Mouse (Mus musculus) left cerebral cortex, adult 8-10 months (tissue): Measurements from ENCODE around the gene Plagl1. TPM values are rescaled to one million over a fixed set of nuclear protein-coding genes. Genes with fewer than 3 reads are reported as not detected.
A peak's percentile ranks its signal among the peaks of the same experiment; 100 is the strongest.

ENCODE experiments used
- DNase-seq, 2 experiments: peaks; one replicate each; pipeline ENCODE4 v3.0.0; 2022; ENCODE audit warnings: low spot score in 2 of 2
- total RNA-seq, 4 experiments: library from RNA; stranded (reverse); gene quantifications; 2 replicates each; pipeline ENCODE4 v1.2.4; 2022

Gene Plagl1
- total RNA-seq, 4 experiments from 2014 or later: 12.9 to 18.8 (median 15.7) TPM

- DNase-seq: no peak
These were observed 22.2 kb downstream of the Plagl1 start for GRCm38 (mm10) chr10:13082459-13082858.

- DNase-seq: peak; percentile 48 to 71
These were observed 30.5 kb downstream of the Plagl1 start for GRCm38 (mm10) chr10:13090596-13091424.

GRCm38 (mm10) chr10:13092996-13093395, 32.7 kb downstream of the Plagl1 start:
- DNase-seq: no peak

- no peak for DNase-seq
These were observed 38.6 kb downstream of the Plagl1 start for GRCm38 (mm10) chr10:13098895-13099294.

GRCm38 (mm10) chr10:13100061-13100648, 39.9 kb downstream of the Plagl1 start:
- DNase-seq: no peak

- DNase-seq: no peak
These were observed 42.1 kb downstream of the Plagl1 start for GRCm38 (mm10) chr10:13102360-13102759.

- DNase-seq: no peak
These were observed 43.5 kb downstream of the Plagl1 start for GRCm38 (mm10) chr10:13103838-13104237.

- no peak for DNase-seq
These were observed 46.8 kb downstream of the Plagl1 start for GRCm38 (mm10) chr10:13106909-13107624.

- DNase-seq: no peak
These were observed 47.8 kb downstream of the Plagl1 start for GRCm38 (mm10) chr10:13108021-13108548.

- DNase-seq: no peak
These were observed 48.5 kb downstream of the Plagl1 start for GRCm38 (mm10) chr10:13108847-13109246.

- no peak for DNase-seq
These were observed 49.5 kb downstream of the Plagl1 start for GRCm38 (mm10) chr10:13109781-13110180.

GRCm38 (mm10) chr10:13112849-13113248, 52.5 kb downstream of the Plagl1 start:
- DNase-seq: no peak

- no peak for DNase-seq
These were observed 53.3 kb downstream of the Plagl1 start for GRCm38 (mm10) chr10:13113641-13114040.

- DNase-seq: no peak
These were observed 54.7 kb downstream of the Plagl1 start for GRCm38 (mm10) chr10:13115030-13115429.

- no peak for DNase-seq
These were observed 56.7 kb downstream of the Plagl1 start for GRCm38 (mm10) chr10:13116706-13117665.

GRCm38 (mm10) chr10:13118024-13118769, 57.9 kb downstream of the Plagl1 start:
- no peak for DNase-seq

- no peak for DNase-seq
These were observed 58.4 kb downstream of the Plagl1 start for GRCm38 (mm10) chr10:13118770-13119102.

GRCm38 (mm10) chr10:13119300-13119699, 59.0 kb downstream of the Plagl1 start:
- no peak for DNase-seq

GRCm38 (mm10) chr10:13125811-13126210, 65.5 kb downstream of the Plagl1 start:
- no peak for DNase-seq

GRCm38 (mm10) chr10:13127335-13127734, 67.0 kb downstream of the Plagl1 start:
- no peak for DNase-seq
